Mouse (Mus musculus): ENCODE measurements around the gene Tac2. TPM values are rescaled to one million over a fixed set of nuclear protein-coding genes. Genes with fewer than 3 reads are reported as not detected.

Tac2 gene
- not detected in 2 replicates for polyA plus RNA-seq (2015; fragmentation: Nextera tagmentation; extraction: Ambion mirVana)

DNA sequence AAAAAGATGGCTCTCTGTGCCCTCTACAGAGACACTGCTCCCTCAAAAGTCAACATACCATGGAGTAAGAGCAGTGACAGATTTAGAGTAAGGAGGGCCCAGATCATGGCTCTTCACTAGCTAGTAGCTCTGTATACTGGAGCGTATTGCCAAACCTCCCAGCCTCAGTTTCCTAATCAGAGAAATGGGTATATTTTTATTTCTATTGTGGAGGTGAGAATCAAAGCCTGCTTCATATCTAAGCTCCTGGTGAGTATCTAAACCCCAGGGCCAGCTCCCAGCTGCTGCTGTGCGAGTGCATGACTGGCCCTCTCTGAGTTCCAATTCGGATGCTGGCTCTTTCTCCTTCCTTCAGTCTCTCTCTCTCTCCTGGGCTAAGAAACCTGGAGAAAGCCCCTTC, at the start of gene Tac2:
Tac2 (plus strand) TSS at position 301 of the 400 bp plus-strand sequence.
- H3K4me3 ChIP-seq (ENCODE audit: low read depth, low read length): no peak within 1 kb of the TSS
- 75% methylated on average over 3 of the region's 3 CpGs for WGBS
- no peak within 1 kb of the TSS for H3K4me2 ChIP-seq (replicated peaks; ENCODE audit: low read depth, low read length)
- no peak for DNase-seq (ENCODE audit: low spot score)
- no peaks in the 10 kb centered on the region for H3K9me3 ChIP-seq (ENCODE audit: low read length)
- no peak within 1 kb of the TSS for H3K27ac ChIP-seq (ENCODE audit: low read length)
- no peaks in the 10 kb centered on the region for H3K27me3 ChIP-seq (replicated peaks; ENCODE audit: insufficient read depth, low read length)
- no peak within 1 kb of the TSS for H3K9ac ChIP-seq (replicated peaks; ENCODE audit: low read depth)
- no peaks in the 10 kb centered on the region for H3K4me1 ChIP-seq (ENCODE audit: insufficient read depth, low read depth, low read length)
- H3K36me3 ChIP-seq (ENCODE audit: insufficient read depth, low read length): no peaks in the 10 kb centered on the region
- TF ChIP-seq EP300 (IDR thresholded peaks at IDR 0.05): no peak
- no peak for TF ChIP-seq CTCF (IDR thresholded peaks at IDR 0.05)
- no peak for ATAC-seq

DNA sequence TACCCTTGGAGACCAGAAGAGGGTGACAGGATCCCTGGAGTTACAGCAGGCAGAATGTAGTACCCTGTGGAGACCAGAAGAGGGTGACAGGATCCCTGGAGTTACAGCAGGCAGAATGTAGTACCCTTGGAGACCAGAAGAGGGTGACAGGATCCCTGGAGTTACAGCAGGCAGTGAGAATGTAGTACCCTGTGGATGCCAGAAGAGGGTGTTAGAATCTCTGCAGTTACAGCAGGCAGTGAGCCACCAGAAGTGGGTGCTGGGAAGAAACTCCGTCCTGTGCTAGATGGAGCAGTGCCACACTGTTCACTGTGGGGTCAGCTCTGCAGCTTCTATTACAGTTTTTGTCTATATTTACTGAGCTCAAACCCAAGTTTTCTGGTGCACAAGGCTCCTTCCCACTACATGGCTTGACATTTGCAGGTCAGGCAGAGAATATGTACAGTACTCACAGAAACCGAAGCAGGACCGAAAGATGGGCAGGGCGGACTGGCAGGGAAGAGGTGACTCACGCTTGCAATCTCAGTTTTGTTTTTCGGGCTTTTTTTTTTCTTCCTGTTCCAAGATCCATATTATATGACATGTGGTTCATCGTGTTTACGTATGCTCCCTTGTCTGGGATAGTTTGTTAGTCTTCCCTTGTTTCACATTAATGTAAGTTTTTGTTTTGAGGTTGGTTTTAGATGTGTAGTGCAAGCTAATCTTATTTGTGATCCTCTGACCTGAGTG, 49.3 kb upstream of the Tac2 start:
- Histone ChIP-seq H3K4me3 (ENCODE audit: low read depth, low read length) (no peak overlapping the region), H3K4me2 (replicated peaks; ENCODE audit: low read depth, low read length) (0 out of 2 replicates have a peak overlapping the region, but pooled peaks have one; percentile 3), H3K27me3 (replicated peaks; ENCODE audit: insufficient read depth, low read length) (no peaks in the 10 kb centered on the region), H3K9ac (replicated peaks; ENCODE audit: low read depth) (no peak overlapping the region), H3K9me3 (ENCODE audit: low read length) (no peaks in the 10 kb centered on the region), H3K27ac (ENCODE audit: low read length) (peak overlapping the region; percentile 59), H3K36me3 (ENCODE audit: insufficient read depth, low read length) (no peaks in the 10 kb centered on the region), H3K4me1 (ENCODE audit: insufficient read depth, low read depth, low read length) (peaks cover 5% of the 10 kb centered on the region; the same call in 1 of the 2 replicates)
- peak; percentile 98 for DNase-seq (ENCODE audit: low spot score)
- TF ChIP-seq CTCF (IDR thresholded peaks at IDR 0.05) (peak; percentile 100), EP300 (IDR thresholded peaks at IDR 0.05) (no peak)
- ATAC-seq: peak; percentile 58
- 77% methylated on average over 8 of the region's 8 CpGs for WGBS

DNA sequence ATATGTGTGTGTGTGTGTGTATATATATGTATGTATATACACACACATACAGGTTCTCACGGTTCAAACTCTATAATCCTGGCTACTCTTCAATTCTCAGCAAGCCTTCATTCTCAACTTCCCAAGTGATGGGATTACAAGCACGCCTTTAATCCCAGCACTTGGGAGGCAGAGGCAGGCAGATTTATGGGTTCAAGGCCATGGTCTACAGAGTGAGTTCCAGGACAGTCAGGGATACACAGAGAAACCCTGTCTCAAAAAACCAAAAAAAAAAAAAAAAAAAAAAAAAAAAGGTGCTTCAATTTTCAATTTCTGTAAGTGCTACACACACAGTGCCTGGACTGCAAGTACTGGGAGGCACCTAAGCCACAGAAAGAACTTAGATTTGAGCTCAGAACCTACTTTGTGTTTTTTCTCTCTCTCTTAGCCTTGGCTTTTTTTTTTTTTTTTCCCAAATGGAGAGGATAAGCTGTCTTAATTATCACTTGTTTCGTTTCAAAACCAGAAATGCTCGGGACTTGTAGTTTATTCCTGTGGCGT, 48.3 kb upstream of the Tac2 start:
- 41% methylated on average over 5 of the region's 5 CpGs for WGBS
- H3K9me3 ChIP-seq (ENCODE audit: low read length): no peaks in the 10 kb centered on the region
- DNase-seq (ENCODE audit: low spot score) (no peak), ATAC-seq (no peak)
- H3K4me3 ChIP-seq (ENCODE audit: low read depth, low read length): peak overlapping the region; percentile 72; the same call in 1 of the 2 replicates
- H3K9ac ChIP-seq (replicated peaks; ENCODE audit: low read depth): 0 out of 2 replicates have a peak overlapping the region, but pooled peaks have one; percentile 1
- no peak for TF ChIP-seq EP300 (IDR thresholded peaks at IDR 0.05)
- no peak for TF ChIP-seq CTCF (IDR thresholded peaks at IDR 0.05)
- no peaks in the 10 kb centered on the region for H3K36me3 ChIP-seq (ENCODE audit: insufficient read depth, low read length)
- no peaks in the 10 kb centered on the region for H3K27me3 ChIP-seq (replicated peaks; ENCODE audit: insufficient read depth, low read length)
- peak overlapping the region; percentile 28 for H3K27ac ChIP-seq (ENCODE audit: low read length)
- peaks cover 5% of the 10 kb centered on the region; the same call in 1 of the 2 replicates for H3K4me1 ChIP-seq (ENCODE audit: insufficient read depth, low read depth, low read length)
- H3K4me2 ChIP-seq (replicated peaks; ENCODE audit: low read depth, low read length): peak overlapping the region; percentile 43; the same call in 1 of the 2 replicates

DNA sequence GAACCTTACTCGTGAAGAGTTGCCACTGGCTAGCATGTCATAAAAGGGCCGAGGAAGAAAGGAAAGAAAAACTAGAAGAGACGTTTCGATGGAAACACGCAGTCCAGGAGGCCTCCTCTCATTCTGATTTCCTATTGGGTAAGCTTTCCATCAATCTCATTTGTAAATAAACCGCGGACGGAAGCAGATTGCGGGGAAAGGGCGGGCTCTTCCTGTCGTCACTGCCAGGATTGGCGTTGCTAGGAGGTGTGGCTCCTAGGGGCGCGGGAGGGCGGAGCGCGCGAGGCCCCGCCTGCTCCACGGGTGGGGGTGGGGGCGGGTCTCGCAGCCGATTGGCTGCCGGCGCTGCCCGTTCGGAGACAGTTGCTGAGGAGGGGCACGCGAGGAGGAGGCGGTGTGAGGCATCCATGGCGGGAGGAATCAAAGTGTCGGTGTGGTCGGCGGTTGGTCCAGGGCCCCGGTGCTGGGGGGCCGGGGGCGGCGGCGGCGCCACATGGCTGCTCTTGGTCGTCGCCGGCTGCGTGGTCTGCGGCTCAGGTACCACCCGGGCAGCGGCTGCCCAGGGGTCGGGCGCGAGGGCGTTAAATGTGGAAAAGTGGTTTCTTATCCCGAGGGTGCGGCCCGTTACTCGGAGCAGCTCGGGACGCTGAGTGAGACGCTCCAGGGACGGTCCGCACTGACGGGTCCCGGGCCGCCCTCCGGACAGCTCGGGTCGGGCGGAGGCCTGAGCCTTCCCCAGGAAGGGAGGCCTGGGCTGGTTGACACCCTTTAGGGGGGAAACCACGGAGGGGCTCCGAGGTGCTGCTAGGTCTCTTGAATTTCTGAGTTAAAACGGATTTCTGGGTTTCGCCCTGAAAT, 47.4 kb upstream of the Tac2 start:
- peak; percentile 96 for ATAC-seq
- TF ChIP-seq CTCF (IDR thresholded peaks at IDR 0.05) (no peak), EP300 (IDR thresholded peaks at IDR 0.05) (peak; percentile 46; the same call in 1 of the 2 replicates)
- peak; percentile 99 for DNase-seq (ENCODE audit: low spot score)
- Histone ChIP-seq H3K36me3 (ENCODE audit: insufficient read depth, low read length) (no peaks in the 10 kb centered on the region), H3K4me2 (replicated peaks; ENCODE audit: low read depth, low read length) (peak overlapping the region; percentile 95), H3K9me3 (ENCODE audit: low read length) (no peaks in the 10 kb centered on the region), H3K4me1 (ENCODE audit: insufficient read depth, low read depth, low read length) (peaks cover 5% of the 10 kb centered on the region; the same call in 1 of the 2 replicates), H3K9ac (replicated peaks; ENCODE audit: low read depth) (peak overlapping the region; percentile 41), H3K27me3 (replicated peaks; ENCODE audit: insufficient read depth, low read length) (no peaks in the 10 kb centered on the region), H3K4me3 (ENCODE audit: low read depth, low read length) (peak overlapping the region; percentile 72), H3K27ac (ENCODE audit: low read length) (peak overlapping the region; percentile 69)
- 1% methylated on average over 54 of the region's 71 CpGs for WGBS

DNA sequence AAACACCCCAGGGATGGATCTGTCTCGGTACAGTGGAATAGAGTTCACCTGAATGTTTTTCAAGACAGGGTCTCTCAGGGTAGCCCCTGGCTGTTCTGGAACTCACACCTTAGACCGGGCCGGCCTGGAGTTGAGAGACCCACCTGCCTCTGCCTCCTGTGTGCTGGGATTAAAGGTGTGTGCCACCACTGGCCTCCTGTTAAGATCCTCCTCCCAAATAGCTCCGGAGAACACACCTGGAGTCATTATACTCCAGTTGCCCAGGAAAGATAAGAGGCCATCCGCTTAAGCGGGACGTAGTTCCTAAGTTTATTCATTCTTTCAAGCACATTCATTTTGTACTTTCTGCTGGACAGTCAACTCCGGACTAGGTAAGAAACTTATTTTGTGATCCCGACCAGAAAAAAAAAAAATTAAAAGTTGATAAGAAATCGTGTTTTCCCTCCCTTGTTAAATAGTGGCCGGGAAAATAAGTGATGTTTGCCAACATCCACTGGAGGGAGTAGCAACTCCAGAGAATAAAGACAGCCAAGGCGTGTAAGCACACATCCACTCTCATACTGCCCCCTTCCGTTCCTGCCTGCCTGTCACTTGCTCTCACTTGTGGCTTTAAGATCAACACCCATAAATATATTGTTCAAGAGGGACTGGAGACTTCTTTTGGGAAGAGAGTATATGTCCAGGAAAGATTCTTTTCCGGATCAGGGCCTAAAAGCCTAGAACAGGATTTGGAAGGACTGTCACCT, 46.5 kb upstream of the Tac2 start:
- DNase-seq (ENCODE audit: low spot score) (peak; percentile 95), ATAC-seq (peak; percentile 19; the same call in 1 of the 2 replicates)
- H3K27me3 ChIP-seq (replicated peaks; ENCODE audit: insufficient read depth, low read length): no peaks in the 10 kb centered on the region
- H3K4me2 ChIP-seq (replicated peaks; ENCODE audit: low read depth, low read length): peak overlapping the region; percentile 95
- H3K4me1 ChIP-seq (ENCODE audit: insufficient read depth, low read depth, low read length): peaks cover 5% of the 10 kb centered on the region; the same call in 1 of the 2 replicates
- TF ChIP-seq EP300 (IDR thresholded peaks at IDR 0.05): peak; percentile 13; the same call in 1 of the 2 replicates
- TF ChIP-seq CTCF (IDR thresholded peaks at IDR 0.05): peak; percentile 97
- 5% methylated on average over 14 of the region's 14 CpGs for WGBS
- H3K27ac ChIP-seq (ENCODE audit: low read length): no peak overlapping the region
- no peaks in the 10 kb centered on the region for H3K9me3 ChIP-seq (ENCODE audit: low read length)
- H3K9ac ChIP-seq (replicated peaks; ENCODE audit: low read depth): peak overlapping the region; percentile 41
- peak overlapping the region; percentile 72 for H3K4me3 ChIP-seq (ENCODE audit: low read depth, low read length)
- no peaks in the 10 kb centered on the region for H3K36me3 ChIP-seq (ENCODE audit: insufficient read depth, low read length)
